Mouse (Mus musculus): Measurements from ENCODE around the gene Akt1.

DNA sequence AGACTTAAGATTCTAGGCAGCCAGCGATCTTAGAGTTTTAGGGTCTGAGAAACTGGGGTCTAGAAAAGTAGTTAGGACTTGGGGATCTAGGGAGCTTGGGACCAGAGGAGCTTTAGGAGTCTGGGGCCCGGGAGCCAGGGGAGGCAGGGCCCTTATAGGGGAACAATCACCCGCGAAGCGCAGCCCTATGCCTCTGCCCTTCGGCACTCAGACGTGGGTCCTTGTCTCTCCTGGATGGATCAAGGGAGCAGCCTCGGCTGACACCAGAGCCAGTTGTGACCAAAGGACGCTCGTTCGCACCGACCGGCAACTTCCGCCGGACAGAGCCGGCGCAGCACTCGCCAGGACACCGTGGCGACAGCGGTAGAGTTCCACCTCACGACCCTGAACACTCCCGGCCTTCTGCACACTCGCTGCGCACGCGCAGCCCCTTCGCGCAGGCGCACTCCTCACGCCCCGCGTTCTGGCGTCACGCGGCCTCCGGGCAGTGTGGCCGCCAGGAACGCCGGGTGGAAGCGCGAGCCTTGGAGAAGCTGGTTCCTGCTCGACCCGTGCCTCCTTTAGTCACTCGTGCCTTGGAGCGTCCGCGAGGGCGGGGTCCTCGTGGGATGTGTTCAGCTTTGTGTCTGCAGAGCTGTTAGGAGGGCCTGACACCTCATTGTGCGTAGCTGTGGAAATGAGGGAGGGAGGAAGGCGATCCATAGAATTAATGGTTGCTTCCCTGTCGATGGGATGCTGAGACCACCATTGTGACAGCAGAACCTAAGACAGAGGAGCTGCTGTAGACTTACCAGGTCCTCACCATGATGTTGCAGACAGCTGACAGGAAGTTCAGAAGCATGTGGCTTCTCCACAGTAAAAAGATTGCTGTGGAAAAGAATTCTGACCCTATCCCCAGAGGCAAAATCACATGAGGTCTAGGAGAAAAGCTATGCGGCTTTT is 18.8 kb upstream of the Akt1 start:
- no peak for TF ChIP-seq CTCF (IDR thresholded peaks at IDR 0.05; ENCODE audit: extremely low read depth, insufficient read length, insufficient replicate concordance, low read depth, low read length)
- TF ChIP-seq POLR2A (IDR thresholded peaks at IDR 0.05; ENCODE audit: low read depth, low read length): peak; percentile 89
